In the genomic region with DNA sequence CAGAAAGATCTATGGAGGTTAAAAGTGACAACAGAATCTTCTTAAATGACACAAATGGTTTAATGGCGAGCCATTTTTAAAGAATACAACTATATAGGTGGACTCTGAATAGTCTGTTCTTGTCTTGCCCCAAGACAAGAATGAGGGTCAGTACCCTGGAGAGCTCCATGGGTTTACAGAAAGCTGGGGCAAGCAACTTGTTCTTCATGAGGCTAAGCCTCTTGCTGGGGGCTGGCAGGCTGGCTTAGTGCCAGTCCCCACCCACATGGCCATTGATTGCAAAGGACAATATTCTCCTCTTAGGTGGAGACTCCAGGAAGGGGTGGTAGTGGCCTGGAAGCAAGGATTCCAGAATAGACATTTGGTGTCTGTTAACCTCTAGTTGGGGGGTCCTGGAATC, we compare ENCODE assay signal across 9 mouse cellular contexts.
DNase-seq lines count a peak whose midpoint lies in the region; ATAC-seq lines count a peak whose summit lies in the region.
"Had no signal": no experiment of that assay in that cellular context is flagged by ENCODE, and none has a peak within 500 bp of the region (broad histone marks: within the 10 kb centered on the region; RNA-seq: fewer than 3 reads in every experiment).

No protein-coding gene starts in this region.

- DNase-seq in urinary bladder, postnatal 14 days (ENCODE audit: low spot score), result peak; percentile 20
- DNase-seq in urinary bladder, adult 2 months (ENCODE audit: low spot score), result no peak
- peak; percentile 83 for DNase-seq in forelimb bud, embryonic 11.5 days (ENCODE audit: low read depth, low spot score)
- DNase-seq in yolk sac, embryonic 10.5 days (ENCODE audit: low spot score), result peak; percentile 22
- DNase-seq in cerebellum, adult 18-20 months, result no peak

- WGBS in hindbrain, embryonic 16.5 days, result 52% methylated on average over 1 of the region's 1 CpGs
- 59% methylated on average over 1 of the region's 1 CpGs for WGBS in hindbrain, embryonic 13.5 days
- WGBS in midbrain, embryonic 13.5 days, result 55% methylated on average over 1 of the region's 1 CpGs

- no peaks in the 10 kb centered on the region for H3K27me3 ChIP-seq in hindbrain, embryonic 16.5 days (replicated peaks; ENCODE audit: control insufficient read depth, insufficient read depth, low read length)
- no peaks in the 10 kb centered on the region for H3K27me3 ChIP-seq in hindbrain, embryonic 13.5 days
- H3K27me3 ChIP-seq in midbrain, embryonic 13.5 days, result no peaks in the 10 kb centered on the region
- H3K27me3 ChIP-seq: embryonic facial prominence, embryonic 15.5 days had no signal

- no peaks in the 10 kb centered on the region for H3K36me3 ChIP-seq in hindbrain, embryonic 16.5 days (ENCODE audit: control insufficient read depth, insufficient read depth, low read length)
- H3K36me3 ChIP-seq in hindbrain, embryonic 13.5 days, result no peaks in the 10 kb centered on the region
- H3K36me3 ChIP-seq in midbrain, embryonic 13.5 days, result no peaks in the 10 kb centered on the region
- H3K36me3 ChIP-seq: embryonic facial prominence, embryonic 15.5 days had no signal

- H3K9me3 ChIP-seq in hindbrain, embryonic 16.5 days (ENCODE audit: control insufficient read depth, low read length), result no peaks in the 10 kb centered on the region
- no peaks in the 10 kb centered on the region for H3K9me3 ChIP-seq in hindbrain, embryonic 13.5 days
- H3K9me3 ChIP-seq in midbrain, embryonic 13.5 days, result no peaks in the 10 kb centered on the region
- H3K9me3 ChIP-seq: embryonic facial prominence, embryonic 15.5 days had no signal

- ATAC-seq in hindbrain, embryonic 16.5 days, result 0 out of 2 replicates have a peak, but pooled peaks have one; percentile 10
- ATAC-seq in hindbrain, embryonic 13.5 days (ENCODE audit: low FRiP score), result no peak
- ATAC-seq in midbrain, embryonic 13.5 days, result no peak

- no peak overlapping the region for H3K4me2 ChIP-seq in hindbrain, embryonic 16.5 days (ENCODE audit: low read length)
- H3K4me2 ChIP-seq in hindbrain, embryonic 13.5 days, result no peak overlapping the region
- no peak overlapping the region for H3K4me2 ChIP-seq in midbrain, embryonic 13.5 days (replicated peaks)
- H3K4me2 ChIP-seq: embryonic facial prominence, embryonic 15.5 days had no signal

- H3K4me3 ChIP-seq in hindbrain, embryonic 16.5 days (ENCODE audit: low read length), result no peak overlapping the region
- H3K4me3 ChIP-seq in hindbrain, embryonic 13.5 days, result no peak overlapping the region
- H3K4me3 ChIP-seq in midbrain, embryonic 13.5 days (replicated peaks), result no peak overlapping the region
- H3K4me3 ChIP-seq: embryonic facial prominence, embryonic 15.5 days had no signal

- no peak overlapping the region for H3K9ac ChIP-seq in hindbrain, embryonic 16.5 days (ENCODE audit: low read depth, low read length)
- H3K9ac ChIP-seq in hindbrain, embryonic 13.5 days, result no peak overlapping the region
- H3K9ac ChIP-seq in midbrain, embryonic 13.5 days (replicated peaks), result no peak overlapping the region
- H3K9ac ChIP-seq: embryonic facial prominence, embryonic 15.5 days had no signal

- H3K4me1 ChIP-seq in hindbrain, embryonic 16.5 days (ENCODE audit: control insufficient read depth, insufficient read depth, low read depth, low read length), result peaks cover 14% of the 10 kb centered on the region
- H3K4me1 ChIP-seq in hindbrain, embryonic 13.5 days (replicated peaks), result peaks cover 23% of the 10 kb centered on the region
- peaks cover 32% of the 10 kb centered on the region for H3K4me1 ChIP-seq in midbrain, embryonic 13.5 days (replicated peaks)
- H3K4me1 ChIP-seq: embryonic facial prominence, embryonic 15.5 days had no signal

- H3K27ac ChIP-seq in hindbrain, embryonic 16.5 days (ENCODE audit: low read depth, low read length), result no peak overlapping the region
- H3K27ac ChIP-seq in hindbrain, embryonic 13.5 days, result no peak overlapping the region
- H3K27ac ChIP-seq in midbrain, embryonic 13.5 days, result no peak overlapping the region
- H3K27ac ChIP-seq: embryonic facial prominence, embryonic 15.5 days had no signal

Comparison
In these comparisons a context has a peak if more than half of its experiments do, and no peak if none do; other contexts are left out.
1. DNase-seq: peak in urinary bladder, postnatal 14 days (single experiment), forelimb bud, embryonic 11.5 days (single experiment) and yolk sac, embryonic 10.5 days (single experiment); none in urinary bladder, adult 2 months (single experiment) and cerebellum, adult 18-20 months (0 of 2).